Mouse (Mus musculus): ENCODE measurements around the gene Arhgef17.

GRCm38 (mm10) chr7:100861209-100861608 lies 70.7 kb downstream of the Arhgef17 start:
- TF ChIP-seq CTCF (IDR thresholded peaks at IDR 0.05; ENCODE audit: borderline replicate concordance, insufficient read depth, low read depth, low read length) (no peak), POLR2A (IDR thresholded peaks at IDR 0.05; ENCODE audit: borderline replicate concordance, insufficient read depth, low read length) (no peak)

Data from cerebellum, adult 2 months (tissue).